Mouse (Mus musculus): ENCODE measurements around the gene Bok.

DNA sequence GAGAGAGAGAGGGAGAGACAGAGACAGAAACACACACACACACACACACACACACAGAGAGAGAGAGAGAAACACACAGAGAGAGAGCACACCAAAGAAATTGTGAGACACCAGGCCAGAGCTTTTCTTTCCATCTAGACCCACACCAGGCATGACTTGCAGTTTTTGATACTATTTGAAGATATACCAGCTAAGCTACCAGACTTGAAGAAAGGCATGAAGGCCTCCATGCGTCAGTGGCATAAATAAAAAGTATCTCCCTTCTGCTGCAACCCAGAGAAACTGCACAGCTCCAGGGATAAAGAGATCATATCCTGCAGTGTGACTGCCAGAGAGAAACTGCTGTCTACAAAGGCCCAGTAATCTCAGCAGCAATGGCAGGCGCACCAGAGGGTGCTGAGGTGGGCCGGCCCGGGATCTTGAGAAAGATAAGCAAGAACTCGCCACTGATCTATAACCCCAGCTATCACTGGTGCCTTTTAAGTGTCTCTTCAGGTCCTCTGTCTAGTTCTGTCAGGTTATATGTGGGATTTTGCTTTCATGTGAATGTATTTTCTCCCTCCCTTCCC is 35.8 kb upstream of the Bok start:
- TF ChIP-seq POLR2A (IDR thresholded peaks at IDR 0.05; ENCODE audit: borderline replicate concordance, insufficient read depth, low read length), result no peak
- no peak for TF ChIP-seq CTCF (IDR thresholded peaks at IDR 0.05; ENCODE audit: borderline replicate concordance, insufficient read depth, low read depth, low read length)

All from cerebellum, adult 2 months (tissue).